8 mouse cellular contexts compared by ENCODE assay signal in genomic region chr5:63766715-63767114, GRCm38 (mm10). TPM values are rescaled to one million over a fixed set of nuclear protein-coding genes. Genes with fewer than 3 reads are reported as not detected.
DNase-seq lines count a peak whose midpoint lies in the region; ATAC-seq lines count a peak whose summit lies in the region.

No protein-coding gene starts in this region.

- peak; percentile 56 for ATAC-seq in frontal cortex, adult (ENCODE audit: low TSS enrichment)
- ATAC-seq in megakaryocyte progenitor cell, adult 5-6 weeks (replicated peaks; ENCODE audit: poor library complexity) = peak; percentile 86

- peak; percentile 74 to 75 for DNase-seq in cerebellum, postnatal 10 days
- DNase-seq in cerebellum, adult 11 months = no peak
- peak; percentile 58 for DNase-seq in A20 (ENCODE audit: low read depth, low spot score)
- DNase-seq in brain, adult 2 months (ENCODE audit: low read depth, low spot score) = peak; percentile 83
- peak; percentile 77 to 78 for DNase-seq in layer of hippocampus, postnatal 10 days (ENCODE audit: low spot score in 2 of 2)
- DNase-seq in right cerebral cortex, postnatal 14 days = peak; percentile 65

RNA-seq across cellular contexts. Expression of gene 0610040J01Rik, which starts 45.4 kb away (rescaled TPM):
- 1 to 10 TPM; 7.4 TPM for total RNA-seq in layer of hippocampus, postnatal 10 days (2021)
- 6.6 and 7.1 TPM in 2 replicates for total RNA-seq in megakaryocyte progenitor cell, adult 5-6 weeks (2015)
- 6.7 and 7.4 TPM in 2 replicates for total RNA-seq in megakaryocyte progenitor cell, adult 5-6 weeks (2017)
